Mouse (Mus musculus) forebrain, embryonic 16.5 days (tissue): ENCODE data around the gene Steap2. TPM values are rescaled to one million over a fixed set of nuclear protein-coding genes. Genes with fewer than 3 reads are reported as not detected.
A peak's percentile ranks its signal among the peaks of the same experiment; 100 is the strongest.

ENCODE experiments used
- ATAC-seq: fragments of 200-750 bp; cut with Nextera tagmentation; 2 replicates; pipeline ENCODE4 v1.8.0; 2017; ENCODE audit warnings: mild to moderate bottlenecking, moderate library complexity
- H3K27ac ChIP-seq: fragments of 300-500 bp; sonication (generic); 2 replicates; pipeline ENCODE4 v1.5.1; 2014; ENCODE audit warnings: low read length, control low read depth
- H3K27me3 ChIP-seq: fragments of 300-500 bp; sonication (generic); replicated peaks from 2 replicates; pipeline ENCODE4 v1.6.1; 2014; ENCODE audit warnings: low read length; ENCODE audit not compliant: control insufficient read depth, insufficient read depth
- H3K36me3 ChIP-seq: fragments of 300-500 bp; sonication (generic); 2 replicates; pipeline ENCODE4 v1.6.1; 2014; ENCODE audit not compliant: control insufficient read depth, insufficient read depth
- H3K4me1 ChIP-seq: fragments of 300-500 bp; sonication (generic); replicated peaks from 2 replicates; pipeline ENCODE4 v1.6.1; 2014; ENCODE audit warnings: low read length; ENCODE audit not compliant: control insufficient read depth, insufficient read depth
- H3K4me2 ChIP-seq: fragments of 300-500 bp; sonication (generic); 2 replicates; pipeline ENCODE4 v1.6.1; 2014; ENCODE audit warnings: mild to moderate bottlenecking, low read length, control low read depth
- H3K4me3 ChIP-seq: fragments of 300-500 bp; sonication (generic); replicated peaks from 2 replicates; pipeline ENCODE4 v1.5.1; 2014; ENCODE audit warnings: mild to moderate bottlenecking, low read length, control low read depth
- H3K9ac ChIP-seq: fragments of 300-500 bp; sonication (generic); replicated peaks from 2 replicates; pipeline ENCODE4 v1.6.1; 2014; ENCODE audit warnings: low read depth, low read length, control low read depth
- H3K9me3 ChIP-seq: fragments of 300-500 bp; sonication (generic); 2 replicates; pipeline ENCODE4 v1.6.1; 2016; ENCODE audit warnings: low read length; ENCODE audit not compliant: control insufficient read depth
- WGBS: fragments of 180-500 bp; shearing (Covaris S2); extraction: QIAGEN DNeasy Blood & Tissue Kit; methylation state at CpG from one replicate; pipeline ENCODE4 v1.1.7; 2014; 5-methylcytosine and 5-hydroxymethylcytosine counted together
- polyA plus RNA-seq: library from polyadenylated mRNA; unstranded; fragments of >200 nt; fragmentation: Nextera tagmentation; extraction: Ambion mirVana; gene quantifications from 2 replicates; pipeline ENCODE4 v1.2.1, GENCODE M21; 2015

Steap2 gene
- 4.3 and 4.4 TPM in 2 replicates for polyA plus RNA-seq

GRCm38 (mm10) chr5:5693956-5694653 is at the start of gene Steap2:
TSS of gene Steap2 (minus strand) at chr5:5694578.
- Histone ChIP-seq H3K4me2 (peak within 1 kb of the TSS; percentile 91), H3K27ac (no peak within 1 kb of the TSS), H3K9me3 (no peaks in the 10 kb centered on the region), H3K27me3 (no peaks in the 10 kb centered on the region), H3K9ac (peak within 1 kb of the TSS; percentile 82), H3K4me3 (peak within 1 kb of the TSS; percentile 63), H3K4me1 (0 out of 2 replicates have a peak, but pooled peaks cover 4% of the 10 kb centered on the region), H3K36me3 (no peaks in the 10 kb centered on the region)
- WGBS = under 1% methylated on average over 66 of the region's 66 CpGs
- peak; percentile 94 for ATAC-seq

- Histone ChIP-seq H3K4me2 (no peak overlapping the region), H3K4me1 (no peaks in the 10 kb centered on the region), H3K27ac (no peak overlapping the region), H3K36me3 (no peaks in the 10 kb centered on the region), H3K27me3 (no peaks in the 10 kb centered on the region), H3K4me3 (no peak overlapping the region), H3K9ac (no peak overlapping the region), H3K9me3 (no peaks in the 10 kb centered on the region)
- 98% methylated on average over 9 of the region's 9 CpGs for WGBS
- no peak for ATAC-seq
Measured at GRCm38 (mm10) chr5:5734445-5734844, 40.1 kb upstream of the Steap2 start.

- Histone ChIP-seq H3K36me3 (no peaks in the 10 kb centered on the region), H3K27ac (no peak overlapping the region), H3K9me3 (no peaks in the 10 kb centered on the region), H3K27me3 (no peaks in the 10 kb centered on the region), H3K4me1 (0 out of 2 replicates have a peak, but pooled peaks cover 2% of the 10 kb centered on the region), H3K4me2 (no peak overlapping the region), H3K4me3 (no peak overlapping the region), H3K9ac (no peak overlapping the region)
- no peak for ATAC-seq
- 77% methylated on average over 2 of the region's 2 CpGs for WGBS
Measured at GRCm38 (mm10) chr5:5732858-5733257, 38.5 kb upstream of the Steap2 start.

- H3K9ac ChIP-seq = no peak overlapping the region
- H3K4me1 ChIP-seq = 0 out of 2 replicates have a peak, but pooled peaks cover 2% of the 10 kb centered on the region
- no peak overlapping the region for H3K4me3 ChIP-seq
- no peak overlapping the region for H3K4me2 ChIP-seq
- H3K27ac ChIP-seq = no peak overlapping the region
- no peaks in the 10 kb centered on the region for H3K27me3 ChIP-seq
- 96% methylated on average over 3 of the region's 3 CpGs for WGBS
- H3K9me3 ChIP-seq = no peaks in the 10 kb centered on the region
- no peak for ATAC-seq
- H3K36me3 ChIP-seq = no peaks in the 10 kb centered on the region
Measured at GRCm38 (mm10) chr5:5732208-5732607, 37.8 kb upstream of the Steap2 start.

GRCm38 (mm10) chr5:5729904-5730303 is 35.5 kb upstream of the Steap2 start:
- H3K27ac ChIP-seq = no peak overlapping the region
- 90% methylated on average over 4 of the region's 4 CpGs for WGBS

GRCm38 (mm10) chr5:5722217-5722616 is 27.8 kb upstream of the Steap2 start:
- no peak overlapping the region for H3K4me2 ChIP-seq
- 66% methylated on average over 7 of the region's 7 CpGs for WGBS

More at GRCm38 (mm10) chr5:5729904-5730303, 35.5 kb upstream of the Steap2 start:
- no peak overlapping the region for H3K4me2 ChIP-seq
- ATAC-seq = no peak
- no peak overlapping the region for H3K4me3 ChIP-seq
- H3K36me3 ChIP-seq = no peaks in the 10 kb centered on the region
- 0 out of 2 replicates have a peak, but pooled peaks cover 2% of the 10 kb centered on the region for H3K4me1 ChIP-seq
- no peaks in the 10 kb centered on the region for H3K9me3 ChIP-seq
- H3K27me3 ChIP-seq = no peaks in the 10 kb centered on the region
- no peak overlapping the region for H3K9ac ChIP-seq

GRCm38 (mm10) chr5:5711032-5711431 is 16.7 kb upstream of the Steap2 start:
- ATAC-seq = no peak
- Histone ChIP-seq H3K36me3 (no peaks in the 10 kb centered on the region), H3K9me3 (no peaks in the 10 kb centered on the region), H3K4me1 (no peaks in the 10 kb centered on the region), H3K27ac (no peak overlapping the region), H3K4me2 (no peak overlapping the region), H3K4me3 (no peak overlapping the region), H3K27me3 (no peaks in the 10 kb centered on the region), H3K9ac (no peak overlapping the region)
- WGBS = 81% methylated on average over 4 of the region's 4 CpGs

More at GRCm38 (mm10) chr5:5722217-5722616, 27.8 kb upstream of the Steap2 start:
- Histone ChIP-seq H3K9ac (no peak overlapping the region), H3K36me3 (no peaks in the 10 kb centered on the region), H3K27me3 (no peaks in the 10 kb centered on the region), H3K27ac (no peak overlapping the region), H3K4me3 (no peak overlapping the region), H3K9me3 (no peaks in the 10 kb centered on the region), H3K4me1 (no peaks in the 10 kb centered on the region)
- no peak for ATAC-seq

- 72% methylated on average over 13 of the region's 13 CpGs for WGBS
- no peaks in the 10 kb centered on the region for H3K36me3 ChIP-seq
- H3K4me2 ChIP-seq = no peak overlapping the region
- no peaks in the 10 kb centered on the region for H3K9me3 ChIP-seq
- no peak overlapping the region for H3K27ac ChIP-seq
- H3K4me3 ChIP-seq = no peak overlapping the region
- no peaks in the 10 kb centered on the region for H3K4me1 ChIP-seq
- H3K27me3 ChIP-seq = no peaks in the 10 kb centered on the region
- ATAC-seq = no peak
- no peak overlapping the region for H3K9ac ChIP-seq
Measured at GRCm38 (mm10) chr5:5707341-5708278, 13.2 kb upstream of the Steap2 start.

GRCm38 (mm10) chr5:5705019-5705418 is 10.6 kb upstream of the Steap2 start:
- Histone ChIP-seq H3K4me1 (no peaks in the 10 kb centered on the region), H3K4me3 (no peak overlapping the region), H3K27me3 (no peaks in the 10 kb centered on the region), H3K27ac (no peak overlapping the region), H3K9me3 (no peaks in the 10 kb centered on the region), H3K4me2 (no peak overlapping the region), H3K36me3 (no peaks in the 10 kb centered on the region), H3K9ac (no peak overlapping the region)
- ATAC-seq = no peak
- 55% methylated on average over 2 of the region's 2 CpGs for WGBS
